Mouse (Mus musculus): ENCODE data around the gene Opcml. TPM values are rescaled to one million over a fixed set of nuclear protein-coding genes. Genes with fewer than 3 reads are reported as not detected.

The Opcml gene
- total and polyA plus RNA-seq, 3 experiments, result 0.94 to 1.3 (median 1.2) TPM

- Histone ChIP-seq H3K36me3 (ENCODE audit: control insufficient read depth, insufficient read depth, low read length) (no peaks in the 10 kb centered on the region), H3K79me2 (replicated peaks; ENCODE audit: control insufficient read depth, insufficient read depth, low read length) (no peaks in the 10 kb centered on the region), H3K27ac (no peak overlapping the region), H3K4me1 (ENCODE audit: control insufficient read depth, insufficient read depth, low read length) (no peaks in the 10 kb centered on the region), H3K9ac (ENCODE audit: low read depth, low read length) (no peak overlapping the region), H3K27me3 (ENCODE audit: control insufficient read depth, insufficient read depth, low read length) (no peaks in the 10 kb centered on the region), H3K4me3 (no peak overlapping the region)
- intact Hi-C loops (cut with DNase I), result no loop called here
- TF ChIP-seq EP300 (IDR thresholded peaks at IDR 0.05; ENCODE audit: insufficient read depth, low read depth, low read length), result no peak
- TF ChIP-seq CTCF (IDR thresholded peaks at IDR 0.05), result no peak
- TF ChIP-seq POLR2A (IDR thresholded peaks at IDR 0.05; ENCODE audit: insufficient read depth, low read depth, low read length), result no peak
- no peak for DNase-seq
- WGBS, result 78% methylated on average over 6 of the region's 6 CpGs
These were observed 1146.6 kb downstream of the Opcml start for GRCm38 (mm10) chr9:28937163-28937562.

- Histone ChIP-seq H3K27ac (no peak overlapping the region), H3K27me3 (ENCODE audit: control insufficient read depth, insufficient read depth, low read length) (no peaks in the 10 kb centered on the region), H3K4me1 (ENCODE audit: control insufficient read depth, insufficient read depth, low read length) (no peaks in the 10 kb centered on the region), H3K4me3 (no peak overlapping the region), H3K9ac (ENCODE audit: low read depth, low read length) (no peak overlapping the region), H3K79me2 (replicated peaks; ENCODE audit: control insufficient read depth, insufficient read depth, low read length) (no peaks in the 10 kb centered on the region), H3K36me3 (ENCODE audit: control insufficient read depth, insufficient read depth, low read length) (no peaks in the 10 kb centered on the region)
- intact Hi-C loops (cut with DNase I), result no loop called here
- 51% methylated on average over 2 of the region's 2 CpGs for WGBS
- TF ChIP-seq POLR2A (IDR thresholded peaks at IDR 0.05; ENCODE audit: insufficient read depth, low read depth, low read length), result no peak
- 0 out of 2 replicates have a peak, but pooled peaks have one; percentile 14 for TF ChIP-seq CTCF (IDR thresholded peaks at IDR 0.05)
- DNase-seq, result no peak
These were observed 1147.4 kb downstream of the Opcml start for GRCm38 (mm10) chr9:28937980-28938379.

- no peak for DNase-seq
- Histone ChIP-seq H3K9ac (ENCODE audit: low read depth, low read length) (no peak overlapping the region), H3K36me3 (ENCODE audit: control insufficient read depth, insufficient read depth, low read length) (no peaks in the 10 kb centered on the region), H3K27ac (no peak overlapping the region), H3K79me2 (replicated peaks; ENCODE audit: control insufficient read depth, insufficient read depth, low read length) (no peaks in the 10 kb centered on the region), H3K4me1 (ENCODE audit: control insufficient read depth, insufficient read depth, low read length) (no peaks in the 10 kb centered on the region), H3K4me3 (no peak overlapping the region), H3K27me3 (ENCODE audit: control insufficient read depth, insufficient read depth, low read length) (no peaks in the 10 kb centered on the region)
- no peak for TF ChIP-seq POLR2A (IDR thresholded peaks at IDR 0.05; ENCODE audit: insufficient read depth, low read depth, low read length)
- no peak for TF ChIP-seq EP300 (IDR thresholded peaks at IDR 0.05; ENCODE audit: insufficient read depth, low read depth, low read length)
- TF ChIP-seq CTCF (IDR thresholded peaks at IDR 0.05), result no peak
- intact Hi-C loops (cut with DNase I), result no loop called here
These were observed 1150.3 kb downstream of the Opcml start for GRCm38 (mm10) chr9:28940901-28941300.

GRCm38 (mm10) chr9:28969455-28969854 lies 1178.9 kb downstream of the Opcml start:
- intact Hi-C loops (cut with DNase I), result no loop called here
- Histone ChIP-seq H3K4me1 (ENCODE audit: control insufficient read depth, insufficient read depth, low read length) (no peaks in the 10 kb centered on the region), H3K27me3 (ENCODE audit: control insufficient read depth, insufficient read depth, low read length) (no peaks in the 10 kb centered on the region), H3K79me2 (replicated peaks; ENCODE audit: control insufficient read depth, insufficient read depth, low read length) (no peaks in the 10 kb centered on the region), H3K36me3 (ENCODE audit: control insufficient read depth, insufficient read depth, low read length) (no peaks in the 10 kb centered on the region), H3K4me3 (no peak overlapping the region), H3K27ac (no peak overlapping the region), H3K9ac (ENCODE audit: low read depth, low read length) (no peak overlapping the region)
- TF ChIP-seq POLR2A (IDR thresholded peaks at IDR 0.05; ENCODE audit: insufficient read depth, low read depth, low read length), result no peak
- no peak for TF ChIP-seq EP300 (IDR thresholded peaks at IDR 0.05; ENCODE audit: insufficient read depth, low read depth, low read length)
- TF ChIP-seq CTCF (IDR thresholded peaks at IDR 0.05), result no peak
- DNase-seq, result no peak
- 58% methylated on average over 1 of the region's 1 CpGs for WGBS

Small RNAs within 50 kb of the gene (microRNA-seq; reads per million reads assigned to microRNA genes)
- 0 reads per million in 2 experiments for gene Gm44316
